Mouse (Mus musculus) ES-E14 (cell line): ENCODE data around the gene Col24a1. TPM values are rescaled to one million over a fixed set of nuclear protein-coding genes. Genes with fewer than 3 reads are reported as not detected.

Experiments used
- DNase-seq: peaks from one replicate; pipeline ENCODE4 v3.0.0-alpha.2; 2013; ENCODE audit warnings: low read depth, low spot score
- H3K27ac ChIP-seq: 2 replicates; pipeline ENCODE4 v1.5.1; 2012; ENCODE audit warnings: low read depth, mild to moderate bottlenecking, low read length, moderate library complexity, mixed read lengths; ENCODE audit not compliant: poor library complexity, insufficient read depth, severe bottlenecking
- H3K36me3 ChIP-seq: 2 replicates; pipeline ENCODE4 v1.6.1; 2012; ENCODE audit warnings: mild to moderate bottlenecking, low read length, moderate library complexity, mixed read lengths; ENCODE audit not compliant: control insufficient read depth, poor library complexity, insufficient read depth, severe bottlenecking
- H3K4me1 ChIP-seq, 2 experiments: fragments of 150-350 bp in 1 of 2; sonication (generic) in 1 of 2; 2 replicates each; pipeline ENCODE4 v1.6.1; 2012; ENCODE audit warnings: low read length in 2 of 2, mild to moderate bottlenecking in 1 of 2, mixed read lengths in 1 of 2; ENCODE audit not compliant: control insufficient read depth in 2 of 2, insufficient read depth in 2 of 2, poor library complexity in 1 of 2
- H3K4me3 ChIP-seq, 2 experiments: fragments of 150-350 bp in 1 of 2; sonication (generic) in 1 of 2; 2 replicates each; pipeline ENCODE4 v1.5.1; 2012; ENCODE audit warnings: low read length in 2 of 2, low read depth in 1 of 2, mild to moderate bottlenecking in 1 of 2, mixed read lengths in 1 of 2; ENCODE audit not compliant: insufficient read depth in 1 of 2, poor library complexity in 1 of 2, severe bottlenecking in 1 of 2
- H3K9ac ChIP-seq: 2 replicates; pipeline ENCODE4 v1.6.1; 2012; ENCODE audit warnings: low read depth, mild to moderate bottlenecking, low read length, mixed read lengths; ENCODE audit not compliant: poor library complexity, insufficient read depth, severe bottlenecking
- H3K9me3 ChIP-seq: fragments of 150-350 bp; sonication (generic); 2 replicates; pipeline ENCODE4 v1.6.1; 2012; ENCODE audit warnings: low read depth, mild to moderate bottlenecking, low read length; ENCODE audit not compliant: control insufficient read depth, insufficient read depth
- CHD2 ChIP-seq: IDR thresholded peaks from 2 replicates; pipeline ENCODE4 v1.6.1; 2014; ENCODE audit warnings: mild to moderate bottlenecking, low read depth, low read length, inconsistent platforms
- HCFC1 ChIP-seq: IDR thresholded peaks from 2 replicates; pipeline ENCODE4 v1.6.1; 2012; ENCODE audit warnings: low read length, inconsistent platforms, borderline replicate concordance; ENCODE audit not compliant: insufficient read depth
- MAFK ChIP-seq: IDR thresholded peaks from 2 replicates; pipeline ENCODE4 v1.6.1; 2014; ENCODE audit warnings: mild to moderate bottlenecking, low read depth, low read length, inconsistent platforms; ENCODE audit not compliant: insufficient read depth
- ZC3H11A ChIP-seq: IDR thresholded peaks from 2 replicates; pipeline ENCODE4 v1.6.1; 2012; ENCODE audit warnings: low read depth, mild to moderate bottlenecking, inconsistent platforms, low read length, borderline replicate concordance
- ZNF384 ChIP-seq: IDR thresholded peaks from 2 replicates; pipeline ENCODE4 v1.6.1; 2012; ENCODE audit warnings: low read depth, low read length, inconsistent platforms
- in situ Hi-C, 2 experiments: fragments of 600-800 bp; cut with MboI; formaldehyde crosslinking; loops; one replicate each; pipeline ENCODE4 v1.15.1; 2025; ENCODE audit warnings: low sequenced_read_pairs in 2 of 2, inconsistent platforms in 1 of 2; ENCODE audit not compliant: unreplicated experiment in 2 of 2
- total RNA-seq: library from RNA; depleted of rRNA; stranded (reverse); fragments of 300-350 nt; gene quantifications from 2 replicates; pipeline ENCODE4 v1.2.3, GENCODE M21; 2012

Col24a1 gene
- total RNA-seq, 1 experiment: 0.09 TPM

GRCm38 (mm10) chr3:145575743-145576481 lies 283.6 kb downstream of the Col24a1 start, which contains the start of gene Znhit6:
Znhit6 (plus strand) TSS chr3:145576205.
- H3K9me3 ChIP-seq: no peaks in the 10 kb centered on the region
- in situ Hi-C loops: no loop called here
- peak; percentile 66 for TF ChIP-seq HCFC1
- no peak for TF ChIP-seq ZC3H11A
- peaks cover 18% of the 10 kb centered on the region for H3K36me3 ChIP-seq
- peak within 1 kb of the TSS; percentile 92 to 95 for H3K4me3 ChIP-seq
- H3K27ac ChIP-seq: no peak within 1 kb of the TSS
- peak within 1 kb of the TSS; percentile 89 for H3K9ac ChIP-seq
- peak; percentile 90 for DNase-seq
- peaks cover 0 to 2% of the 10 kb centered on the region in 2 experiments; a peak in 2 of 4 replicates for H3K4me1 ChIP-seq

GRCm38 (mm10) chr3:145576482-145576822 lies 284.2 kb downstream of the Col24a1 start:
- no peak overlapping the region for H3K27ac ChIP-seq
- H3K4me3 ChIP-seq: peak overlapping the region; percentile 92 to 95
- in situ Hi-C loops: no loop called here
- peaks cover 0 to 2% of the 10 kb centered on the region in 2 experiments; a peak in 2 of 4 replicates for H3K4me1 ChIP-seq
- no peak for DNase-seq
- no peaks in the 10 kb centered on the region for H3K9me3 ChIP-seq
- TF ChIP-seq ZNF384 (no peak), ZC3H11A (no peak), MAFK (no peak), HCFC1 (no peak)
- H3K36me3 ChIP-seq: peaks cover 22% of the 10 kb centered on the region
- peak overlapping the region; percentile 89 for H3K9ac ChIP-seq

- in situ Hi-C loops: no loop called here
- Histone ChIP-seq H3K9me3 (no peaks in the 10 kb centered on the region), H3K9ac (peak overlapping the region; percentile 89), H3K4me1 (peaks cover 0 to 2% of the 10 kb centered on the region in 2 experiments; a peak in 2 of 4 replicates), H3K4me3 (peak overlapping the region; percentile 92 to 95), H3K36me3 (peaks cover 22% of the 10 kb centered on the region), H3K27ac (no peak overlapping the region)
- no peak for DNase-seq
- TF ChIP-seq ZC3H11A: no peak
Measured at GRCm38 (mm10) chr3:145576876-145577275, 284.6 kb downstream of the Col24a1 start.

- H3K27ac ChIP-seq: no peak overlapping the region
- H3K36me3 ChIP-seq: peaks cover 48% of the 10 kb centered on the region
- TF ChIP-seq ZC3H11A (no peak), ZNF384 (no peak), MAFK (no peak), CHD2 (no peak), HCFC1 (no peak)
- H3K4me3 ChIP-seq: no peak overlapping the region
- no peak for DNase-seq
- H3K4me1 ChIP-seq: no peaks in the 10 kb centered on the region
- H3K9me3 ChIP-seq: no peaks in the 10 kb centered on the region
- no peak overlapping the region for H3K9ac ChIP-seq
- in situ Hi-C loops: no loop called here
Measured at GRCm38 (mm10) chr3:145583043-145583442, 290.8 kb downstream of the Col24a1 start.

- Histone ChIP-seq H3K9ac (no peak overlapping the region), H3K36me3 (peaks cover 45% of the 10 kb centered on the region), H3K27ac (no peak overlapping the region), H3K4me1 (no peaks in the 10 kb centered on the region), H3K4me3 (no peak overlapping the region), H3K9me3 (no peaks in the 10 kb centered on the region)
- in situ Hi-C loops: no loop called here
- TF ChIP-seq CHD2 (no peak), MAFK (no peak), ZC3H11A (no peak), HCFC1 (no peak), ZNF384 (no peak)
- DNase-seq: no peak
Measured at GRCm38 (mm10) chr3:145583522-145584200, 291.4 kb downstream of the Col24a1 start.
